Mouse (Mus musculus) lung, embryonic 14.5 days (tissue): ENCODE measurements at regions not wholly inside any gene's neighbourhood (a gene's known extent, or its start where the extent isn't known, plus 50 kb on each side); places are given as distances from the start of the nearest gene placed in this dataset.
A peak's percentile ranks its signal among the peaks of the same experiment; 100 is the strongest.

Source experiments
- ATAC-seq: fragments of 200-750 bp; cut with Nextera tagmentation; 2 replicates; pipeline ENCODE4 v1.8.0; 2017; ENCODE audit warnings: mild to moderate bottlenecking, moderate TSS enrichment, moderate library complexity; ENCODE audit not compliant: insufficient read depth
- DNase-seq: peaks from one replicate; pipeline ENCODE4 v3.0.0-alpha.2; 2015
- H3K27ac ChIP-seq: fragments of 300-500 bp; sonication (generic); 2 replicates; pipeline ENCODE4 v1.5.1; 2014; ENCODE audit warnings: low read depth, mild to moderate bottlenecking, moderate library complexity
- H3K27me3 ChIP-seq: fragments of 300-500 bp; sonication (generic); 2 replicates; pipeline ENCODE4 v1.6.1; 2014; ENCODE audit warnings: low read length, control low read depth; ENCODE audit not compliant: insufficient read depth
- H3K36me3 ChIP-seq: fragments of 300-500 bp; sonication (generic); 2 replicates; pipeline ENCODE4 v1.6.1; 2014; ENCODE audit warnings: control low read depth; ENCODE audit not compliant: insufficient read depth
- H3K4me1 ChIP-seq: fragments of 300-500 bp; sonication (generic); 2 replicates; pipeline ENCODE4 v1.6.1; 2014; ENCODE audit warnings: antibody characterized with exemption, control low read depth; ENCODE audit not compliant: insufficient read depth
- H3K4me2 ChIP-seq: fragments of 300-500 bp; sonication (generic); 2 replicates; pipeline ENCODE4 v1.6.1; 2014; ENCODE audit warnings: mild to moderate bottlenecking
- H3K4me3 ChIP-seq: fragments of 300-500 bp; sonication (generic); 2 replicates; pipeline ENCODE4 v1.5.1; 2014; ENCODE audit warnings: low read depth, low read length
- H3K9ac ChIP-seq: fragments of 300-500 bp; sonication (generic); 2 replicates; pipeline ENCODE4 v1.6.1; 2014
- H3K9me3 ChIP-seq: fragments of 300-500 bp; sonication (generic); 2 replicates; pipeline ENCODE4 v1.6.1; 2016; ENCODE audit warnings: low read depth, low read length, control low read depth
- CTCF ChIP-seq: IDR thresholded peaks from 2 replicates; pipeline ENCODE4 v1.5.1; 2016; ENCODE audit warnings: antibody characterized with exemption, low read depth
- WGBS: fragments of 180-500 bp; shearing (Covaris S2); extraction: QIAGEN DNeasy Blood & Tissue Kit; methylation state at CpG from one replicate; pipeline ENCODE4 v1.1.7; 2014; 5-methylcytosine and 5-hydroxymethylcytosine counted together

GRCm38 (mm10) chrX:109354633-109355032 is 158.1 kb downstream of the Gm6377 start:
- WGBS, result 31% methylated on average over 3 of the region's 3 CpGs
- no peak for ATAC-seq
- H3K9ac ChIP-seq, result no peak overlapping the region
- H3K27ac ChIP-seq, result no peak overlapping the region
- no peak for TF ChIP-seq CTCF
- H3K27me3 ChIP-seq, result no peaks in the 10 kb centered on the region
- DNase-seq, result peak; percentile 34
- no peak overlapping the region for H3K4me3 ChIP-seq
- H3K36me3 ChIP-seq, result no peaks in the 10 kb centered on the region
- no peaks in the 10 kb centered on the region for H3K4me1 ChIP-seq
- no peak overlapping the region for H3K4me2 ChIP-seq
- H3K9me3 ChIP-seq, result no peaks in the 10 kb centered on the region

- no peaks in the 10 kb centered on the region for H3K27me3 ChIP-seq
- no peak for TF ChIP-seq CTCF
- H3K27ac ChIP-seq, result no peak overlapping the region
- 45% methylated on average over 3 of the region's 3 CpGs for WGBS
- DNase-seq (peak; percentile 8), ATAC-seq (no peak)
- H3K4me1 ChIP-seq, result no peaks in the 10 kb centered on the region
- H3K9me3 ChIP-seq, result no peaks in the 10 kb centered on the region
- no peak overlapping the region for H3K4me2 ChIP-seq
- H3K4me3 ChIP-seq, result no peak overlapping the region
- H3K9ac ChIP-seq, result no peak overlapping the region
- H3K36me3 ChIP-seq, result no peaks in the 10 kb centered on the region
Observed at GRCm38 (mm10) chrX:109392908-109393307, 196.4 kb downstream of the Gm6377 start.

GRCm38 (mm10) chrX:109442932-109443331 is 246.4 kb downstream of the Gm6377 start:
- no peak overlapping the region for H3K27ac ChIP-seq
- no peaks in the 10 kb centered on the region for H3K4me1 ChIP-seq
- no peaks in the 10 kb centered on the region for H3K36me3 ChIP-seq
- no peaks in the 10 kb centered on the region for H3K9me3 ChIP-seq
- DNase-seq (no peak), ATAC-seq (no peak)
- no peak overlapping the region for H3K9ac ChIP-seq
- H3K27me3 ChIP-seq, result no peaks in the 10 kb centered on the region
- TF ChIP-seq CTCF, result no peak
- H3K4me3 ChIP-seq, result no peak overlapping the region
- H3K4me2 ChIP-seq, result no peak overlapping the region
